Mouse (Mus musculus): ENCODE measurements around the gene Wnt3a. TPM values are rescaled to one million over a fixed set of nuclear protein-coding genes. Genes with fewer than 3 reads are reported as not detected.

The Wnt3a gene
- polyA plus RNA-seq, 1 experiment from 2014 or later: not detected

DNA sequence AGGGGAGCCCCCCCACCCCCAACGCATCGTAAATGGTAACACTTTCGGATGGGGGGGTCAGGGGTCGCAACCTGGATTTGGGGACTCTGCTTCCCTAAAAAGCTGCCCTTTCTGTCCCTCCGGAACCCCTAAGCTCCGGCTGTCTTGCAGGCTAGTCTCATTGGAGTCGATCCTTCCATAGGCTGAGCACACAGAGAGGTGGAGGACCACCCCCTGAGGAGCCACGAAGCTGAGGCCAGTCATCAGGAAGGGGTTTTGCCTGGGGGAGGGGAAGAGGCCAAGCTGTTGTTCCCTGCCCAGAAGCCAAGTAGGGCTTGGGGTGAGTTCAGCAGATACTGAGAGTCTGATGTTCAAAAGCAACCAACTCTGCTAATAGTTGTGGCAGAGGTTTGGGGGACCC is 26.0 kb downstream of the Wnt3a start:
- Histone ChIP-seq H3K27ac (ENCODE audit: low read depth) (no peak overlapping the region), H3K4me3 (ENCODE audit: low read depth, low read length) (peak overlapping the region; percentile 54), H3K9ac (peak overlapping the region; percentile 62), H3K4me1 (ENCODE audit: insufficient read depth) (peaks cover 7% of the 10 kb centered on the region; the same call in 1 of the 2 replicates), H3K9me3 (ENCODE audit: low read depth, low read length) (no peaks in the 10 kb centered on the region), H3K36me3 (ENCODE audit: insufficient read depth) (no peaks in the 10 kb centered on the region), H3K27me3 (ENCODE audit: insufficient read depth, low read length) (peaks cover 25% of the 10 kb centered on the region), H3K4me2 (peak overlapping the region; percentile 92)
- 5% methylated on average over 8 of the region's 8 CpGs for WGBS
- DNase-seq (peak; percentile 11), ATAC-seq (ENCODE audit: insufficient read depth) (peak; percentile 36; the same call in 1 of the 2 replicates)
- TF ChIP-seq CTCF (IDR thresholded peaks at IDR 0.05; ENCODE audit: low read depth): no peak

DNA sequence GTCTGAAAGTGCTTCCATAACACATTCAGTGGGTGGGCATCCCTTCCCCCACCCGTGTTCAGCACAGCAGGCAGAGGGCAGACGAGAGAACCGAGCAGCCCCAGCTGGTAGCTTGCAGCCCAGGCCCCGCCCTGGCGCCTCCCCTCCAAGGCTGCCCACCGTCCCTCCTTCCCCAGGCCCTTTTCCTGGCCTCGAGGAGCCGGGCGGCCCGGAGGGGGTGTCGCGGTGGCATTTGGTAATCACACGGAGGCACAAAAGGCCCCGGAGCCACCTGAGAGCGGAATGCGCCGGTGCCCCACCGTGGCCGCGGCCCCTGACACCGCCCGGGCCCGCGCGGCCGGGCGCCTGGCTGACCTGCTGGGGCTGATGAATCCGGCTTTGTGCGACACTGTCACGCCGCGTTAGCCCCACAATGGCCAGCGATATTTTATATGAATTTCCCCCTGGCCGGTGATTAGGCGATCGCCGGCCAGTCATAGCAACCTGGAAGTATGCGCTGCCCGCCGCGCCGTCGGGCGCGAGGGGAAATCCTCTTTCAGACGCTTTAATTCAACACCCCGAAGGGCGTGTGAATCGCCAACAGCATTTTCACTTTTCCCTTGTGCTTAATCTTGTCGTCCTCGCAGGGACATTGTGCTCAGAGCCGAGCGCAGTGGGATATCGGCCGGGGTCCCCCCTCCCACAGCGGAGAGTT is 26.5 kb downstream of the Wnt3a start:
- Histone ChIP-seq H3K9me3 (ENCODE audit: low read depth, low read length) (no peaks in the 10 kb centered on the region), H3K27ac (ENCODE audit: low read depth) (no peak overlapping the region), H3K4me1 (ENCODE audit: insufficient read depth) (peaks cover 7% of the 10 kb centered on the region; the same call in 1 of the 2 replicates), H3K4me3 (ENCODE audit: low read depth, low read length) (peak overlapping the region; percentile 54), H3K36me3 (ENCODE audit: insufficient read depth) (no peaks in the 10 kb centered on the region), H3K9ac (peak overlapping the region; percentile 62), H3K27me3 (ENCODE audit: insufficient read depth, low read length) (peaks cover 25% of the 10 kb centered on the region), H3K4me2 (peak overlapping the region; percentile 92)
- peak; percentile 69 for DNase-seq
- peak; percentile 59 for TF ChIP-seq CTCF (IDR thresholded peaks at IDR 0.05; ENCODE audit: low read depth)
- WGBS: 1% methylated on average over 56 of the region's 56 CpGs
- ATAC-seq (ENCODE audit: insufficient read depth): peak; percentile 89

DNA sequence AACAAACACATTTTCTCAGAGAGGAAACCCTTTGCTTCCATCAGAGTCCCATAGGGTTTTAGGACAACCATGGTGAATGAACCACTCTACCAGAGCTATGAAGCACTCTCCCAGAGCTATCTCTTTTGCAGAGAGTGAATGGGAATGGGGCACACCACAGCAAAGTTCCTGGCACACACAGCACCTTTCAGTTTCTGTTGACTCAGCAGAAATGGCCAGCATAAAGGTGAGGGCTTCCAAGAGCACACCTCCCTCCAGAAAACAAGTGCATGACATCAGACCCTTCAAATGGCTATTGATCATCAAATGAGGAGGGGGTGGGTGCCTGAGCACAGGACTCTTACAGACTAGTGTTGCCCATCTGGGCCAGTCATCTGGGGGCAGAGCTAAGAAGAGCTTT is 28.2 kb downstream of the Wnt3a start:
- H3K27me3 ChIP-seq (ENCODE audit: insufficient read depth, low read length): peaks cover 25% of the 10 kb centered on the region
- DNase-seq: no peak
- TF ChIP-seq CTCF (IDR thresholded peaks at IDR 0.05; ENCODE audit: low read depth): no peak
- H3K27ac ChIP-seq (ENCODE audit: low read depth): no peak overlapping the region
- ATAC-seq (ENCODE audit: insufficient read depth): no peak
- no peak overlapping the region for H3K4me3 ChIP-seq (ENCODE audit: low read depth, low read length)
- H3K9ac ChIP-seq: no peak overlapping the region
- no peak overlapping the region for H3K4me2 ChIP-seq
- no peaks in the 10 kb centered on the region for H3K36me3 ChIP-seq (ENCODE audit: insufficient read depth)
- peaks cover 7% of the 10 kb centered on the region; the same call in 1 of the 2 replicates for H3K4me1 ChIP-seq (ENCODE audit: insufficient read depth)
- no peaks in the 10 kb centered on the region for H3K9me3 ChIP-seq (ENCODE audit: low read depth, low read length)

DNA sequence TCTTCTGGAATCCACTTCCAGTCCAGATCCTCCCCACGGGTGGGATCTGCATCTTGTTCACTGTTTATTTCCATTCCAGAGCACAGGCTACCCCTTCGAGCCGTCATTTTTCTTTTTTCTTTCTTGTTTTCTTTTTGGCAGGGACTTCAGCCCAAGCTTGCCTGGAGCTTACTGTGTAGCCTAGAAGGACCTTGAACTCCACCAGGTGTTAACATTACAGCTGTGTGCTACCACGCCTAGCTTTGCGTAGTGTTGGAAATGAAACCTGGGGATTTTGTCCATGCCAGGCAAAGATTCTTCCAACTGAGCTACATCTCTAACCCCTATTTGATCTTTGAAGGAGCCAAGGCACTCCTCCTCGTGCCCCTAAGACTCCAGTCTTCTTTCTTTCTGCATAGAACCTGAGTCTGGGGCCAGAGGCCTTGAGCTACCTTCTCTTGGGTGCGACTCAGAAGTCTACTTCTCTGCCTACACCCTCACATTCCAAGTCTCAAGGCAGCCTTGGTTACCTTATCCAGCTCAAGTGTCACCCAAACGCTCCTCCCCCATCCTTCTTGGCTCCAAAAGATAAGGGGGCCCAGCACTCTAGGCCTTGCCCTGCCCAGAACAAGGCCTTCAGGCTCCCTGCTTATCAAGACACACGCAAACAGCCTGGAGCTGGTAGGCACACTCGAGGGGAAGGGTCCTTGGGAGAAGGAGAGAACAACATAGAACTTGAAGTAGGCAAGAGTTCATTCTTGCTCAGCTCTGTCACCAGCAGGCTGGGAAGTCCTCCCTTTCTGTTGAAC is 29.7 kb downstream of the Wnt3a start:
- peak; percentile 20 for DNase-seq
- H3K9me3 ChIP-seq (ENCODE audit: low read depth, low read length): no peaks in the 10 kb centered on the region
- H3K27me3 ChIP-seq (ENCODE audit: insufficient read depth, low read length): peaks cover 25% of the 10 kb centered on the region
- no peak for TF ChIP-seq CTCF (IDR thresholded peaks at IDR 0.05; ENCODE audit: low read depth)
- H3K27ac ChIP-seq (ENCODE audit: low read depth): no peak overlapping the region
- ATAC-seq (ENCODE audit: insufficient read depth): peak; percentile 63; the same call in 1 of the 2 replicates
- no peak overlapping the region for H3K4me3 ChIP-seq (ENCODE audit: low read depth, low read length)
- H3K4me1 ChIP-seq (ENCODE audit: insufficient read depth): peaks cover 7% of the 10 kb centered on the region; the same call in 1 of the 2 replicates
- H3K4me2 ChIP-seq: no peak overlapping the region
- H3K9ac ChIP-seq: no peak overlapping the region
- no peaks in the 10 kb centered on the region for H3K36me3 ChIP-seq (ENCODE audit: insufficient read depth)
- 58% methylated on average over 10 of the region's 10 CpGs for WGBS

DNA sequence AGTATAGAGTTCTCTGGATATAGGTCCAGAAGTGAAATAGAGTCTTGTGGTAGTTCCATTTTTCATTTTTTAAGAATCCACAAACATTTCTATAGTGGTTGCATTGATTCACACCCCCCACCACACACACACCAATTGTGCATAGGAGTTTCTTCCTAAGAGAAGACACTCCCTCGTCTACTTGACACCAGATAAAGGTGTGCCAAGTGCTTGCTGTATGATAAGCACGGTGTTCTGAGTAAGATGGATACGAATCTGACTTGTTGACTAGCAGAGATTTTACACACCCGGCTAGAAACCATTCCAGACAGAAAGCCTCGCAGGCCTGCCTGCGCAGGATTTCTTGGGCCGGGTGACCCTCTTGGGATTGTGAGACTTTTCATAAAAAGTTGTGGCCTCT is 30.9 kb downstream of the Wnt3a start:
- TF ChIP-seq CTCF (IDR thresholded peaks at IDR 0.05; ENCODE audit: low read depth): no peak
- Histone ChIP-seq H3K4me1 (ENCODE audit: insufficient read depth) (peaks cover 6% of the 10 kb centered on the region; the same call in 1 of the 2 replicates), H3K36me3 (ENCODE audit: insufficient read depth) (no peaks in the 10 kb centered on the region), H3K27ac (ENCODE audit: low read depth) (no peak overlapping the region), H3K9me3 (ENCODE audit: low read depth, low read length) (no peaks in the 10 kb centered on the region), H3K9ac (no peak overlapping the region), H3K4me2 (no peak overlapping the region), H3K4me3 (ENCODE audit: low read depth, low read length) (no peak overlapping the region), H3K27me3 (ENCODE audit: insufficient read depth, low read length) (peaks cover 14% of the 10 kb centered on the region)
- no peak for ATAC-seq (ENCODE audit: insufficient read depth)
- no peak for DNase-seq
- 61% methylated on average over 7 of the region's 7 CpGs for WGBS

DNA sequence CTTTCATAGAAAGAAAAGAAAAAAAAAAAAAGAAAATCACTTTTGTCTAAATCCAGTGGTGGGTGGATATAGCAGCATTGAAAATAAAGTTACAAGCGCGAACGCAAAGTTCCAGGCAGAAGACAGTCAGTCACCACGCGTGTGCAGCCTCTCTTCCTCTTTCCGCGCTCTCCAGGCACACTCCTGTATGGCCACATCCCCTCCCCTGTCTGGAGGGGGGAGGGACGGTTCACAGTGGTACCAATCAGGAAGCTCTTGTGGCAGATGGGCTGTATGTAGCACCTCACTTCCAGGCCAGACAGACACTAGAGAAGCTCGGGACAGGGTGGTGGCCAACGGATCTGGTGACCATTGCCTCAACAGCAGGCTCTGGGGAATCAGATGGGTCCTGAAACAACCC is 42.5 kb downstream of the Wnt3a start:
- Histone ChIP-seq H3K4me3 (ENCODE audit: low read depth, low read length) (no peak overlapping the region), H3K9ac (no peak overlapping the region), H3K27me3 (ENCODE audit: insufficient read depth, low read length) (peaks cover 4% of the 10 kb centered on the region; the same call in 1 of the 2 replicates), H3K4me2 (no peak overlapping the region), H3K4me1 (ENCODE audit: insufficient read depth) (no peaks in the 10 kb centered on the region), H3K36me3 (ENCODE audit: insufficient read depth) (no peaks in the 10 kb centered on the region), H3K27ac (ENCODE audit: low read depth) (no peak overlapping the region), H3K9me3 (ENCODE audit: low read depth, low read length) (no peaks in the 10 kb centered on the region)
- 48% methylated on average over 10 of the region's 10 CpGs for WGBS
- ATAC-seq (ENCODE audit: insufficient read depth): no peak
- DNase-seq: no peak
- TF ChIP-seq CTCF (IDR thresholded peaks at IDR 0.05; ENCODE audit: low read depth): no peak

DNA sequence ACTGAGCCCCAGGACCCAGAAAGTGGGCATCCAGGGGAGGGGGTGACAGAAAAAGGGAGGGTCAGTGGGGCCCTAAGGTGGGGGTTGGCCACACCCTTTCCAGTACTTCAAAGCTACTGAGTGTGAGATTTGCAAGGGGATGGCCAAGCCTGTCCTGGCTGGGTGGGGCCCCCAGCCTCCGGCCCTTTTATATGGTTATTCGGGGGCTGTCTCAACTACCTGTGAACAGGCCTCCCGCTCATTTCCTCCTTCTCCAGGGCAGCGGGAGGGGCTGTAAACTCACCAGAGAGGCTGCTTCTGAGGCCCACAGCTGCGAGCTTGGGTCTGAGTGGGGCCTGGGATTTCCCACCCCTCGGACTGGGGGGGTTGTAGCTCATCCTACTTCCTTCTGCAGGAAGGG is 46.7 kb downstream of the Wnt3a start:
- H3K27me3 ChIP-seq (ENCODE audit: insufficient read depth, low read length): peaks cover 4% of the 10 kb centered on the region; the same call in 1 of the 2 replicates
- 17% methylated on average over 6 of the region's 6 CpGs for WGBS
- H3K9me3 ChIP-seq (ENCODE audit: low read depth, low read length): no peaks in the 10 kb centered on the region

More for the DNA sequence above, 46.7 kb downstream of the Wnt3a start:
- H3K36me3 ChIP-seq (ENCODE audit: insufficient read depth): no peaks in the 10 kb centered on the region
- DNase-seq (no peak), ATAC-seq (ENCODE audit: insufficient read depth) (no peak)
- H3K9ac ChIP-seq: no peak overlapping the region
- no peak overlapping the region for H3K4me3 ChIP-seq (ENCODE audit: low read depth, low read length)
- H3K4me1 ChIP-seq (ENCODE audit: insufficient read depth): peaks cover under 1% of the 10 kb centered on the region; the same call in 1 of the 2 replicates
- no peak overlapping the region for H3K4me2 ChIP-seq
- H3K27ac ChIP-seq (ENCODE audit: low read depth): no peak overlapping the region
- TF ChIP-seq CTCF (IDR thresholded peaks at IDR 0.05; ENCODE audit: low read depth): no peak
